23 mouse cellular contexts compared by ENCODE assay signal in genomic region chr11:57658214-57658613, GRCm38 (mm10). TPM values are rescaled to one million over a fixed set of nuclear protein-coding genes. Genes with fewer than 3 reads are reported as not detected.
DNase-seq lines count a peak whose midpoint lies in the region; ATAC-seq and TF ChIP-seq lines count a peak whose summit lies in the region.
"Had no signal": no experiment of that assay in that cellular context is flagged by ENCODE, and none has a peak within 500 bp of the region (broad histone marks: within the 10 kb centered on the region; RNA-seq: fewer than 3 reads in every experiment).

No protein-coding gene starts in this region.

- no peak overlapping the region for H3K27ac ChIP-seq in liver, embryonic 11.5 days (ENCODE audit: low read depth, low read length)
- no peak overlapping the region for H3K27ac ChIP-seq in liver, postnatal 0 days (ENCODE audit: low read depth)
- H3K27ac ChIP-seq in forebrain, embryonic 12.5 days, result no peak overlapping the region
- H3K27ac ChIP-seq: embryonic facial prominence, embryonic 13.5 days; forebrain, embryonic 10.5 days; hindbrain, embryonic 10.5 days; hindbrain, embryonic 15.5 days; stomach, embryonic 15.5 days had no signal

- no peaks in the 10 kb centered on the region for H3K27me3 ChIP-seq in liver, embryonic 11.5 days (replicated peaks; ENCODE audit: control insufficient read depth, insufficient read depth, low read length)
- no peaks in the 10 kb centered on the region for H3K27me3 ChIP-seq in liver, postnatal 0 days (ENCODE audit: insufficient read depth, low read length)
- H3K27me3 ChIP-seq in forebrain, embryonic 12.5 days, result peaks cover 4% of the 10 kb centered on the region; the same call in 1 of the 2 replicates
- H3K27me3 ChIP-seq: embryonic facial prominence, embryonic 13.5 days; hindbrain, embryonic 15.5 days; stomach, embryonic 15.5 days had no signal

- no peak for TF ChIP-seq CTCF in liver, postnatal 0 days (IDR thresholded peaks at IDR 0.05; ENCODE audit: low read depth)

- 79% methylated on average over 3 of the region's 3 CpGs for WGBS in liver, embryonic 11.5 days
- WGBS in liver, postnatal 0 days (ENCODE audit: insufficient replicate concordance), result 76% methylated on average over 3 of the region's 3 CpGs
- WGBS in forebrain, embryonic 12.5 days, result 88% methylated on average over 3 of the region's 3 CpGs

- TF ChIP-seq EP300 in liver, postnatal 0 days (IDR thresholded peaks at IDR 0.05; ENCODE audit: low read depth), result no peak

- H3K36me3 ChIP-seq in liver, embryonic 11.5 days (ENCODE audit: control insufficient read depth, insufficient read depth, low read length), result no peaks in the 10 kb centered on the region
- H3K36me3 ChIP-seq in liver, postnatal 0 days (replicated peaks; ENCODE audit: insufficient read depth, low read length), result no peaks in the 10 kb centered on the region
- no peaks in the 10 kb centered on the region for H3K36me3 ChIP-seq in forebrain, embryonic 12.5 days (replicated peaks)
- H3K36me3 ChIP-seq: forebrain, embryonic 10.5 days; hindbrain, embryonic 10.5 days; hindbrain, embryonic 15.5 days; stomach, embryonic 15.5 days had no signal

- DNase-seq in gastrocnemius, postnatal 14 days, result peak; percentile 1
- DNase-seq in gastrocnemius, adult 18-20 months (ENCODE audit: low spot score), result no peak
- no peak for DNase-seq in liver, embryonic 11.5 days (ENCODE audit: low spot score)
- DNase-seq in liver, postnatal 0 days, result no peak
- DNase-seq in thymus, postnatal 4 days, result peak; percentile 3
- no peak for DNase-seq in thymus, postnatal 25 days
- no peak for DNase-seq in lung, adult 18-20 months
- DNase-seq: adrenal gland, postnatal 36 days; cerebellum, adult 18-20 months; kidney, adult 8-10 months; kidney, postnatal 14 days; layer of hippocampus, adult 9-11 months; lung, postnatal 36 days; right cerebral cortex, postnatal 4 days had no signal

- intact Hi-C loops in gastrocnemius, postnatal 14 days (cut with DNase I; ENCODE audit: low total_unique reads), result no loop called here

- no peaks in the 10 kb centered on the region for H3K9me3 ChIP-seq in liver, embryonic 11.5 days (ENCODE audit: control insufficient read depth, low read length)
- no peaks in the 10 kb centered on the region for H3K9me3 ChIP-seq in liver, postnatal 0 days (ENCODE audit: low read length)
- no peaks in the 10 kb centered on the region for H3K9me3 ChIP-seq in forebrain, embryonic 12.5 days
- H3K9me3 ChIP-seq: embryonic facial prominence, embryonic 13.5 days; forebrain, embryonic 10.5 days; hindbrain, embryonic 10.5 days; hindbrain, embryonic 15.5 days; stomach, embryonic 15.5 days had no signal

- H3K9ac ChIP-seq in liver, embryonic 11.5 days (ENCODE audit: low read depth, low read length), result peak overlapping the region; percentile 44; the same call in 1 of the 2 replicates
- H3K9ac ChIP-seq in liver, postnatal 0 days (replicated peaks), result no peak overlapping the region
- H3K9ac ChIP-seq in forebrain, embryonic 12.5 days, result no peak overlapping the region
- H3K9ac ChIP-seq: embryonic facial prominence, embryonic 13.5 days; hindbrain, embryonic 15.5 days; stomach, embryonic 15.5 days had no signal

- H3K4me3 ChIP-seq in liver, embryonic 11.5 days (ENCODE audit: low read depth, low read length), result no peak overlapping the region
- no peak overlapping the region for H3K4me3 ChIP-seq in liver, postnatal 0 days (ENCODE audit: low read depth, low read length)
- no peak overlapping the region for H3K4me3 ChIP-seq in forebrain, embryonic 12.5 days (replicated peaks)
- H3K4me3 ChIP-seq: embryonic facial prominence, embryonic 13.5 days; forebrain, embryonic 10.5 days; hindbrain, embryonic 10.5 days; hindbrain, embryonic 15.5 days; stomach, embryonic 15.5 days had no signal

- peaks cover 71% of the 10 kb centered on the region for H3K4me1 ChIP-seq in liver, embryonic 11.5 days (replicated peaks; ENCODE audit: control insufficient read depth, insufficient read depth, low read length)
- H3K4me1 ChIP-seq in liver, postnatal 0 days (ENCODE audit: insufficient read depth), result peaks cover 62% of the 10 kb centered on the region
- peaks cover 36% of the 10 kb centered on the region for H3K4me1 ChIP-seq in forebrain, embryonic 12.5 days

- H3K4me2 ChIP-seq in liver, embryonic 11.5 days, result no peak overlapping the region; the same call in 1 of the 2 replicates
- no peak overlapping the region for H3K4me2 ChIP-seq in liver, postnatal 0 days (ENCODE audit: low read depth, low read length)
- H3K4me2 ChIP-seq in forebrain, embryonic 12.5 days, result no peak overlapping the region
- H3K4me2 ChIP-seq: embryonic facial prominence, embryonic 13.5 days; hindbrain, embryonic 15.5 days; midbrain, embryonic 11.5 days; stomach, embryonic 15.5 days had no signal

- ATAC-seq in liver, embryonic 11.5 days (replicated peaks; ENCODE audit: low FRiP score), result no peak
- no peak for ATAC-seq in liver, postnatal 0 days
- no peak for ATAC-seq in forebrain, embryonic 12.5 days (ENCODE audit: low FRiP score)
- ATAC-seq: forebrain, embryonic 16.5 days; midbrain, embryonic 16.5 days had no signal

RNA-seq across cellular contexts. Expression of gene Galnt10, which starts 13.0 kb away (rescaled TPM):
- total RNA-seq in gastrocnemius, postnatal 14 days (2021), result 10 to 100 TPM; 11.3 to 12.4 TPM
- 1 to 10 TPM; 4.0 to 4.2 TPM for total RNA-seq in gastrocnemius, adult 18-20 months (2021)
- polyA plus RNA-seq in liver, embryonic 11.5 days (2014; fragmentation: Nextera tagmentation; extraction: Ambion mirVana), result 17.5 and 19.8 TPM in 2 replicates
- polyA plus RNA-seq in liver, postnatal 0 days (2015; fragmentation: Nextera tagmentation; extraction: Ambion mirVana), result 6.5 and 8.2 TPM in 2 replicates
- polyA plus RNA-seq in forebrain, embryonic 12.5 days (2016; fragmentation: Nextera tagmentation; extraction: Ambion mirVana), result 16.8 and 18.7 TPM in 2 replicates

Comparison
In these comparisons a context has a peak if more than half of its experiments do, and no peak if none do; other contexts are left out.
1. DNase-seq: peak in gastrocnemius, postnatal 14 days (single experiment) and thymus, postnatal 4 days (single experiment); none in gastrocnemius, adult 18-20 months (single experiment), liver, embryonic 11.5 days (single experiment), liver, postnatal 0 days (single experiment), thymus, postnatal 25 days (single experiment) and lung, adult 18-20 months (0 of 2).